Mouse (Mus musculus): ENCODE results near the gene Alyref2.
"Not testable (repeated sequence)": the region's sequence is repeated elsewhere in the genome, so short reads cannot be mapped to it uniquely, and the experiment has no call there.

Gene Alyref2

GRCm38 (mm10) chr1:171503250-171503591 lies at the start of gene Alyref2:
Gene Alyref2 (plus strand): TSS chr1:171503478.
- peak; percentile 85 to 87 for DNase-seq

GRCm38 (mm10) chr1:171454926-171455325 lies 48.4 kb upstream of the Alyref2 start:
- no peak for DNase-seq

GRCm38 (mm10) chr1:171457568-171457967 lies 45.7 kb upstream of the Alyref2 start:
- DNase-seq: no peak

- DNase-seq: no peak
Measured at GRCm38 (mm10) chr1:171459791-171460190, 43.5 kb upstream of the Alyref2 start.

GRCm38 (mm10) chr1:171460551-171461503 lies 42.5 kb upstream of the Alyref2 start:
- DNase-seq: no peak

- DNase-seq: no peak
Measured at GRCm38 (mm10) chr1:171463133-171463532, 40.1 kb upstream of the Alyref2 start.

- no peak for DNase-seq
Measured at GRCm38 (mm10) chr1:171465749-171466412, 37.4 kb upstream of the Alyref2 start.

GRCm38 (mm10) chr1:171466565-171466964 lies 36.7 kb upstream of the Alyref2 start:
- no peak for DNase-seq

- DNase-seq: no peak
Measured at GRCm38 (mm10) chr1:171469678-171470077, 33.6 kb upstream of the Alyref2 start.

GRCm38 (mm10) chr1:171470371-171470871 lies 32.9 kb upstream of the Alyref2 start:
- DNase-seq: peak; percentile 49 to 68

GRCm38 (mm10) chr1:171470896-171471295 lies 32.4 kb upstream of the Alyref2 start:
- no peak for DNase-seq

GRCm38 (mm10) chr1:171471452-171471851 lies 31.8 kb upstream of the Alyref2 start:
- no peak for DNase-seq

GRCm38 (mm10) chr1:171471941-171472340 lies 31.3 kb upstream of the Alyref2 start:
- not testable (repeated sequence) for DNase-seq

- no peak for DNase-seq
Measured at GRCm38 (mm10) chr1:171473506-171473905, 29.8 kb upstream of the Alyref2 start.

- no peak for DNase-seq
Measured at GRCm38 (mm10) chr1:171473920-171474640, 29.2 kb upstream of the Alyref2 start.

- DNase-seq: no peak
Measured at GRCm38 (mm10) chr1:171477123-171477522, 26.2 kb upstream of the Alyref2 start.

GRCm38 (mm10) chr1:171477758-171478545 lies 25.3 kb upstream of the Alyref2 start:
- DNase-seq: no peak

- DNase-seq: peak; percentile 75 to 76
Measured at GRCm38 (mm10) chr1:171478968-171479367, 24.3 kb upstream of the Alyref2 start.

GRCm38 (mm10) chr1:171494241-171494640 lies 9.0 kb upstream of the Alyref2 start:
- DNase-seq: no peak

- no peak for DNase-seq
Measured at GRCm38 (mm10) chr1:171495371-171495770, 7.9 kb upstream of the Alyref2 start.

- DNase-seq: no peak
Measured at GRCm38 (mm10) chr1:171499856-171500255, 3.4 kb upstream of the Alyref2 start.

- no peak for DNase-seq
Measured at GRCm38 (mm10) chr1:171501016-171501610, 2.2 kb upstream of the Alyref2 start.

Measured in cerebellum, adult 18-20 months (tissue).